Mouse (Mus musculus) kidney, adult 2 months (tissue): ENCODE data around the gene Hist1h4h.

Source experiments
- CTCF ChIP-seq: fragments of 200-500 bp; conservative IDR thresholded peaks from 2 replicates; pipeline ENCODE4 v1.5.1; 2011; ENCODE audit warnings: low read depth, mild to moderate bottlenecking, control low read depth, low read length, moderate library complexity, mixed read lengths; ENCODE audit not compliant: insufficient read depth, insufficient read length
- POLR2A ChIP-seq: fragments of 200-500 bp; IDR thresholded peaks from one replicate; pipeline ENCODE4 v1.6.1; 2011; ENCODE audit warnings: low read depth, low read length, control low read depth

- no peak for TF ChIP-seq CTCF
- TF ChIP-seq POLR2A = peak; percentile 98
These were observed at the start of gene Hist1h4h for GRCm38 (mm10) chr13:23530901-23531875.
